Mouse (Mus musculus) heart, adult 2 months (tissue): Measurements from ENCODE around the gene Snd1.

Experiments used
- CTCF ChIP-seq: fragments of 200-600 bp; IDR thresholded peaks from 2 replicates; pipeline ENCODE4 v1.8.1; 2022; ENCODE audit warnings: antibody characterized with exemption, mild to moderate bottlenecking, moderate library complexity
- EP300 ChIP-seq: fragments of 200-500 bp; IDR thresholded peaks from 2 replicates; pipeline ENCODE4 v1.6.1; 2011; ENCODE audit warnings: low read depth, low read length, control low read depth; ENCODE audit not compliant: insufficient read depth
- POLR2A ChIP-seq: fragments of 200-500 bp; IDR thresholded peaks from 2 replicates; pipeline ENCODE4 v1.6.1; 2011; ENCODE audit warnings: mild to moderate bottlenecking, low read depth, low read length, control low read depth; ENCODE audit not compliant: insufficient read depth

GRCm38 (mm10) chr6:28826689-28827389, 351.9 kb downstream of the Snd1 start:
- TF ChIP-seq POLR2A (no peak), CTCF (no peak), EP300 (no peak)
